Mouse (Mus musculus) kidney, embryonic 14.5 days (tissue): ENCODE data around the gene Kdm5c. TPM values are rescaled to one million over a fixed set of nuclear protein-coding genes. Genes with fewer than 3 reads are reported as not detected.

Experiments
- ATAC-seq: fragments of 200-750 bp; cut with Nextera tagmentation; 2 replicates; pipeline ENCODE4 v1.8.0; 2017; ENCODE audit warnings: moderate number of reproducible peaks, mild to moderate bottlenecking, moderate TSS enrichment, moderate library complexity; ENCODE audit not compliant: low FRiP score, low TSS enrichment
- H3K27ac ChIP-seq: fragments of 300-500 bp; sonication (generic); 2 replicates; pipeline ENCODE4 v1.5.1; 2014; ENCODE audit warnings: low read depth, mild to moderate bottlenecking, low read length, moderate library complexity, mixed read lengths
- H3K27me3 ChIP-seq: fragments of 300-500 bp; sonication (generic); 2 replicates; pipeline ENCODE4 v1.6.1; 2014; ENCODE audit warnings: mild to moderate bottlenecking, low read length; ENCODE audit not compliant: control insufficient read depth, insufficient read depth
- H3K36me3 ChIP-seq: fragments of 300-500 bp; sonication (generic); 2 replicates; pipeline ENCODE4 v1.6.1; 2014; ENCODE audit warnings: low read length, mixed read lengths; ENCODE audit not compliant: control insufficient read depth, insufficient read depth
- H3K4me1 ChIP-seq: fragments of 300-500 bp; sonication (generic); 2 replicates; pipeline ENCODE4 v1.6.1; 2014; ENCODE audit warnings: low read length, mixed read lengths; ENCODE audit not compliant: control insufficient read depth, insufficient read depth
- H3K4me2 ChIP-seq: fragments of 300-500 bp; sonication (generic); replicated peaks from 2 replicates; pipeline ENCODE4 v1.6.1; 2014; ENCODE audit warnings: low read depth, mild to moderate bottlenecking, low read length
- H3K4me3 ChIP-seq: fragments of 300-500 bp; sonication (generic); 2 replicates; pipeline ENCODE4 v1.5.1; 2014; ENCODE audit warnings: mild to moderate bottlenecking, low read length
- H3K9ac ChIP-seq: fragments of 300-500 bp; sonication (generic); 2 replicates; pipeline ENCODE4 v1.6.1; 2014; ENCODE audit warnings: low read depth, mild to moderate bottlenecking, low read length, moderate library complexity
- H3K9me3 ChIP-seq: fragments of 300-500 bp; sonication (generic); 2 replicates; pipeline ENCODE4 v1.6.1; 2016; ENCODE audit warnings: low read length; ENCODE audit not compliant: control insufficient read depth
- WGBS: fragments of 180-500 bp; shearing (Covaris S2); extraction: QIAGEN DNeasy Blood & Tissue Kit; methylation state at CpG from one replicate; pipeline ENCODE4 v1.1.7; 2014; 5-methylcytosine and 5-hydroxymethylcytosine counted together
- polyA plus RNA-seq: library from polyadenylated mRNA; unstranded; fragments of >200 nt; fragmentation: Nextera tagmentation; extraction: Ambion mirVana; gene quantifications from 2 replicates; pipeline ENCODE4 v1.2.1, GENCODE M21; 2014

Gene Kdm5c
- polyA plus RNA-seq, 1 experiment from 2014 or later = 39.4 TPM

DNA sequence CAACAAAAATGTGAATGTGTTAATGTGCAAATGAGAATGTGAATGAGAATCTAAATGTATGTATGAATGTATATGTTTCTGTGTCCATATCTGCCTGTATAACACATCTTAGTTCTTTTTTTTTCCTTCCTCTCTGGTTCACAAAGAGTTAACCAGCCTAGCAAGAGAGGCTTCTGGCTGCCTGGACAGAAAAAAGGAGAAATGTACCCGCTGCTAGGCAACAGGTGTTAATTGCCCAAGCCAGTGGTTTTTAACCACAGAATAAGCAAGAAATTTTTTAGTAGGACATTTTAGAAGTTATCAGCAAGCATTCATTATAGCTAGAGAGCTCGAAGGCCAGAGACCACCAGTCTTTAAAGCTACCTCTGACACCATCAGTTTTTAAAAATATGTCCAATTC lies 90.0 kb downstream of the Kdm5c start:
- 46% methylated on average over 2 of the region's 2 CpGs for WGBS
- 0 out of 2 replicates have a peak, but pooled peaks cover 3% of the 10 kb centered on the region for H3K27me3 ChIP-seq
- no peak overlapping the region for H3K9ac ChIP-seq
- peaks cover 2% of the 10 kb centered on the region; the same call in 1 of the 2 replicates for H3K36me3 ChIP-seq
- H3K9me3 ChIP-seq = no peaks in the 10 kb centered on the region
- no peaks in the 10 kb centered on the region for H3K4me1 ChIP-seq
- no peak overlapping the region for H3K4me2 ChIP-seq
- H3K4me3 ChIP-seq = no peak overlapping the region
- no peak overlapping the region for H3K27ac ChIP-seq
- ATAC-seq = no peak

DNA sequence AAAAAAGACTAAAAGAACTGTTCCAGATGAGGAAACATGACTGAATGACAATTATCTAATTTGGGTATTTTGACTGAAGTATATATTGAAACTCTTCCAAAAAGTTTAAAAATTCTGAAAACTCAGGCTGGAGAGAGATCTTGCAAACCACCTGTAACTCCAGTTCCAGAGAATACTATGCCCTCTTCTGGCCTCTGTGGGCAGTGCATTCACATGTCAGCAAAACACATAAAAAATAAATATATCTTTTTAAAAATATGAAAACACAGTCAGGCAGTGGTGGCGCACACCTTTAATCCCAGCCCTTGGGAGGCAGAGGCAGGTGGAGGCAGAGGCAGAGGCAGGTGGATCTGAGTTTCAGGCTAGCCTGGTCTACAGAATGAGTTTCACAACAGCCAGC lies 90.8 kb downstream of the Kdm5c start:
- Histone ChIP-seq H3K36me3 (peaks cover 2% of the 10 kb centered on the region; the same call in 1 of the 2 replicates), H3K27ac (no peak overlapping the region), H3K4me3 (no peak overlapping the region), H3K9ac (no peak overlapping the region), H3K9me3 (no peaks in the 10 kb centered on the region), H3K27me3 (0 out of 2 replicates have a peak, but pooled peaks cover 3% of the 10 kb centered on the region), H3K4me1 (no peaks in the 10 kb centered on the region), H3K4me2 (no peak overlapping the region)
- WGBS = 95% methylated on average over 1 of the region's 1 CpGs
- no peak for ATAC-seq

Other genes with a start within 250 kb of the Kdm5c start
- 231 and 241 TPM in 2 replicates for gene Hsd17b10, start 231.2 kb upstream of the Kdm5c start, polyA plus RNA-seq
- 4.3 and 4.8 TPM in 2 replicates for gene Ribc1, start 216.7 kb upstream of the Kdm5c start, polyA plus RNA-seq
- 64.5 and 115 TPM in 2 replicates for gene Smc1a, start 216.6 kb upstream of the Kdm5c start, polyA plus RNA-seq
- gene Iqsec2, start 88.8 kb upstream of the Kdm5c start, polyA plus RNA-seq = 3.8 and 4.0 TPM in 2 replicates
- 20.5 and 22.0 TPM in 2 replicates for gene Kantr, start 94.5 kb downstream of the Kdm5c start, polyA plus RNA-seq
- 19.5 and 25.2 TPM in 2 replicates for gene Tspyl2, start 109.4 kb downstream of the Kdm5c start, polyA plus RNA-seq
- 4.1 and 5.7 TPM in 2 replicates for gene Gpr173, start 135.7 kb downstream of the Kdm5c start, polyA plus RNA-seq